Mouse (Mus musculus) limb, embryonic 11.5 days (tissue): ENCODE data around the gene Sec1. TPM values are rescaled to one million over a fixed set of nuclear protein-coding genes. Genes with fewer than 3 reads are reported as not detected.

ENCODE experiments used
- ATAC-seq: fragments of 200-750 bp; cut with Nextera tagmentation; 2 replicates; pipeline ENCODE4 v1.8.0; 2017; ENCODE audit warnings: low read depth; ENCODE audit not compliant: insufficient number of reproducible peaks, low FRiP score, low TSS enrichment
- DNase-seq: peaks from one replicate; pipeline ENCODE4 v3.0.0-alpha.2; 2015; ENCODE audit warnings: low spot score
- H3K27ac ChIP-seq: fragments of 300-500 bp; sonication (generic); replicated peaks from 2 replicates; pipeline ENCODE4 v1.5.1; 2014; ENCODE audit warnings: low read depth, mild to moderate bottlenecking, low read length
- H3K27me3 ChIP-seq: fragments of 300-500 bp; sonication (generic); 2 replicates; pipeline ENCODE4 v1.6.1; 2014; ENCODE audit warnings: mild to moderate bottlenecking, low read length, mixed read lengths; ENCODE audit not compliant: control insufficient read depth, insufficient read depth
- H3K36me3 ChIP-seq: fragments of 300-500 bp; sonication (generic); 2 replicates; pipeline ENCODE4 v1.6.1; 2014; ENCODE audit warnings: mild to moderate bottlenecking, low read length, moderate library complexity, mixed read lengths; ENCODE audit not compliant: control insufficient read depth, insufficient read depth
- H3K4me1 ChIP-seq: fragments of 300-500 bp; sonication (generic); 2 replicates; pipeline ENCODE4 v1.6.1; 2014; ENCODE audit warnings: low read length, mixed read lengths; ENCODE audit not compliant: control insufficient read depth, insufficient read depth
- H3K4me2 ChIP-seq: fragments of 300-500 bp; sonication (generic); 2 replicates; pipeline ENCODE4 v1.6.1; 2014; ENCODE audit warnings: low read depth, mild to moderate bottlenecking, moderate library complexity; ENCODE audit not compliant: severe bottlenecking
- H3K4me3 ChIP-seq: fragments of 300-500 bp; sonication (generic); 2 replicates; pipeline ENCODE4 v1.5.1; 2014; ENCODE audit warnings: low read depth, low read length
- H3K9ac ChIP-seq: fragments of 300-500 bp; sonication (generic); 2 replicates; pipeline ENCODE4 v1.6.1; 2014; ENCODE audit warnings: mild to moderate bottlenecking, low read length
- H3K9me3 ChIP-seq: fragments of 300-500 bp; sonication (generic); 2 replicates; pipeline ENCODE4 v1.6.1; 2016; ENCODE audit warnings: low read length; ENCODE audit not compliant: control insufficient read depth
- WGBS: fragments of 180-500 bp; shearing (Covaris S2); extraction: QIAGEN DNeasy Blood & Tissue Kit; methylation state at CpG from one replicate; pipeline ENCODE4 v1.1.7; 2014; 5-methylcytosine and 5-hydroxymethylcytosine counted together
- polyA plus RNA-seq: library from polyadenylated mRNA; unstranded; fragments of >200 nt; fragmentation: Nextera tagmentation; extraction: Ambion mirVana; gene quantifications from 2 replicates; pipeline ENCODE4 v1.2.1, GENCODE M21; 2014

Sec1 gene
- polyA plus RNA-seq, 1 experiment from 2014 or later: 0.37 TPM

DNA sequence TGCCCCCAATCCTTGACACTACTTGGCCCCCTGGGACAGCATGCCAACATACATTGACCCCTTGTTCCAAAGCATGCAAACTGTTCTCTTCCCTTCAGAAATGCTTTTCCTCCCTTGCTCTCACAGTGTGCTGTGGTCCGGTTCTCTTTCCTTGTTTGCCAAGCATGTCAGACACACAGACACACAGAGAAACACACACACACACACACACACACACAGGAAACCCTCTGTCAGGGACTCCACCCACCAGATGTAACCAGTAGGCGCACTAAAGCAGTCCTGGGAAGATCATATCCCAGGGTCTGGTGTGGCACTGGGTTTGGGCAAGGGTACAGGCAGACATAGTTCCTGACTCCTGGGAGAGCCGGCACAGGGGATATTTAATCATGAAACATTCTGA, 7.4 kb downstream of the Sec1 start:
- 85% methylated on average over 3 of the region's 3 CpGs for WGBS
- no peaks in the 10 kb centered on the region for H3K36me3 ChIP-seq
- no peaks in the 10 kb centered on the region for H3K27me3 ChIP-seq
- H3K4me1 ChIP-seq: peaks cover 5% of the 10 kb centered on the region
- ATAC-seq: no peak
- no peak overlapping the region for H3K9ac ChIP-seq
- H3K4me2 ChIP-seq: no peak overlapping the region
- DNase-seq: no peak
- no peak overlapping the region for H3K4me3 ChIP-seq
- no peak overlapping the region for H3K27ac ChIP-seq
- no peaks in the 10 kb centered on the region for H3K9me3 ChIP-seq

GRCm38 (mm10) chr7:45685811-45686210, 8.4 kb downstream of the Sec1 start:
- no peak for ATAC-seq
- no peak for DNase-seq
- Histone ChIP-seq H3K4me1 (peaks cover 5% of the 10 kb centered on the region), H3K4me3 (no peak overlapping the region), H3K9ac (0 out of 2 replicates have a peak overlapping the region, but pooled peaks have one; percentile 27), H3K4me2 (0 out of 2 replicates have a peak overlapping the region, but pooled peaks have one; percentile 17), H3K9me3 (no peaks in the 10 kb centered on the region), H3K27ac (no peak overlapping the region), H3K27me3 (no peaks in the 10 kb centered on the region), H3K36me3 (no peaks in the 10 kb centered on the region)
- 33% methylated on average over 10 of the region's 10 CpGs for WGBS

DNA sequence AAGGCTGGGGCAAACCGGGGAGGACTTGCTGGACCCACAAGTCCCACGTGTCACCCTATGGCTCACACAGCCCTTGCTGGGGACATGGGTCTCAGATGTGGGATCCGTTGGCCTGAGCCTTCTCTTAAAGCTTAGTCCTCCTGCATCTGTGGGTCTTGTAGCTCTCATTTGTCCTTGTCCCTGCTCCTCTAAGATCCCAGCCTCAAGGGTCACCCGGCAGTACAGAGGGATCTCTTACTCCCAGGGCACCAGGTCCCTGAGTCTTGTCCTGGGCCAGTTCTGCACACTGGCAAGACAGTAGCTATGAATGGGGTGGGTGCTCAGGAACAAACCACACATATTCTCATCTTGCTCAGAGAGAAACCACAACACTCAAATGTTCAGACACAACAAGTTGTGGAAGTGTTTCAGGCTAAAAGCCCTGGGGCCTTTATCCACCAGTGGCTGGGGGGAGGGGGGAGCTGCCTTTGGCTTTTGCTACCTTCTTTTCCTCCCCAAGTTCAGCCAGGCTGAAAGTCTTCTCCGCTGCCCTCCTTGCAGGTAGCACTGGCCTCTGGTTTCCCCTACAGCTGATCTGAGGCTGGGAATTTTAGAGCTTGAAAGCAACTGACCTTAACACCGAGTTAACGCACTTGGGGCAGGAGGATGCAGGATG, 10.7 kb downstream of the Sec1 start, which contains the start of gene Ntn5:
Gene Ntn5 (plus strand): TSS at position 627 of the 655 bp plus-strand sequence.
- WGBS: 70% methylated on average over 7 of the region's 7 CpGs
- peaks cover 5% of the 10 kb centered on the region for H3K4me1 ChIP-seq

DNA sequence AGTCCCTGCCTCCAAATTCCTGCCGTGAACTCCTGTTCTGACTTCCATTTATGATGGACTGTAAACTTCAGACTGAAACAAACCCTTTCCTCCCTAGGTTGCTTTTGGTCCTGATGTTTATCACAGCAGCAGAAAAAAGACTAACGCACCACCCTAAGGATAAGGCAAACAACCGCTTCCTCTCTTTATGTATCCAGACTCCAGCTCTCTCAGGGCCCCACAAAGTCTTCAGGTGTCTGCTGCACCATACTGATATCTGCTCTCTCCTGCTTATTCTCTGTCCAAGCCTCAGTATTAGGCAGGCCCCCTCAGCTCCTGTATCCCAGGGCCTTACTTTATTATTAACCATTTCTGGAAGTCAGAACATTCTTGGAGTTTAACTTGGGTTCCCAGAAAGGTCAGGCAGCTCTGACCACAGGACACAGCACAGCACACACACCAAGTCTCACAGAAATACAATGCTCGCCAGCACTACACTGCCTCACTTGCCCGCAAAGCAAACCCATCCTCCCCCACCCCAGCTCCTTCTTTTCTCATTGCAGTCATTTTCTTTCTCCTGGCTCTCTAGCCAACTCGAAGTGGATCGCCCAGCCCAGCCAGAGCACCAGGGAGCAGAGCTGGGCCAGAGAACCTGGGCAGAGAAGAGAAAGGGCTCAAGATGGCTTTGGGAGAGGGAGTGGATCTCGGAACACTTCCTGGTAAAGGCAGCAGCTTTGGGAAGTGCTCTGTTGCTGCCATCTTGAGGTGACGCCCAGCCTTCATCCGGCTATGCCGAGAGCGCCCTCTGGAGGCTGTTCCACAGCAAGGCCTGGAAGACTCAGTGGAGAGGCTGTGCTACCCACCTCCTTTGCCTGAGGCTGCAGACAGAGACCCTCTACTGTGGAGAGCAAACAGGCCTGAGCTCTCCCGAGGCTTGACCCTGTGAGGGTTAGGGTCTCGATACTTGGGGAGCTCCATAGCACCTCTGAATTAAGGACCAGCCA, 11.8 kb downstream of the Sec1 start:
- H3K36me3 ChIP-seq: no peaks in the 10 kb centered on the region
- 34% methylated on average over 14 of the region's 14 CpGs for WGBS
- peaks cover 5% of the 10 kb centered on the region for H3K4me1 ChIP-seq
- H3K9ac ChIP-seq: peak overlapping the region; percentile 45; the same call in 1 of the 2 replicates
- H3K9me3 ChIP-seq: no peaks in the 10 kb centered on the region
- H3K27ac ChIP-seq: no peak overlapping the region
- peak; percentile 97 for DNase-seq
- H3K27me3 ChIP-seq: no peaks in the 10 kb centered on the region
- peak overlapping the region; percentile 2; the same call in 1 of the 2 replicates for H3K4me2 ChIP-seq
- ATAC-seq: peak; percentile 56
- no peak overlapping the region for H3K4me3 ChIP-seq

More for the DNA sequence above, 10.7 kb downstream of the Sec1 start, which contains the start of gene Ntn5:
- H3K27me3 ChIP-seq: no peaks in the 10 kb centered on the region
- H3K4me3 ChIP-seq: no peak within 1 kb of the TSS
- ATAC-seq (no peak), DNase-seq (no peak)
- H3K27ac ChIP-seq: no peak within 1 kb of the TSS
- no peak within 1 kb of the TSS for H3K9ac ChIP-seq
- no peaks in the 10 kb centered on the region for H3K36me3 ChIP-seq
- H3K9me3 ChIP-seq: no peaks in the 10 kb centered on the region
- no peak within 1 kb of the TSS for H3K4me2 ChIP-seq

GRCm38 (mm10) chr7:45681046-45681736, 13.0 kb downstream of the Sec1 start:
- H3K4me2 ChIP-seq: no peak overlapping the region
- H3K36me3 ChIP-seq: no peaks in the 10 kb centered on the region
- H3K4me1 ChIP-seq: peaks cover 3% of the 10 kb centered on the region
- WGBS: 86% methylated on average over 8 of the region's 8 CpGs
- no peak overlapping the region for H3K27ac ChIP-seq
- H3K9ac ChIP-seq: no peak overlapping the region
- H3K9me3 ChIP-seq: no peaks in the 10 kb centered on the region
- no peaks in the 10 kb centered on the region for H3K27me3 ChIP-seq
- ATAC-seq: no peak
- no peak for DNase-seq
- no peak overlapping the region for H3K4me3 ChIP-seq

DNA sequence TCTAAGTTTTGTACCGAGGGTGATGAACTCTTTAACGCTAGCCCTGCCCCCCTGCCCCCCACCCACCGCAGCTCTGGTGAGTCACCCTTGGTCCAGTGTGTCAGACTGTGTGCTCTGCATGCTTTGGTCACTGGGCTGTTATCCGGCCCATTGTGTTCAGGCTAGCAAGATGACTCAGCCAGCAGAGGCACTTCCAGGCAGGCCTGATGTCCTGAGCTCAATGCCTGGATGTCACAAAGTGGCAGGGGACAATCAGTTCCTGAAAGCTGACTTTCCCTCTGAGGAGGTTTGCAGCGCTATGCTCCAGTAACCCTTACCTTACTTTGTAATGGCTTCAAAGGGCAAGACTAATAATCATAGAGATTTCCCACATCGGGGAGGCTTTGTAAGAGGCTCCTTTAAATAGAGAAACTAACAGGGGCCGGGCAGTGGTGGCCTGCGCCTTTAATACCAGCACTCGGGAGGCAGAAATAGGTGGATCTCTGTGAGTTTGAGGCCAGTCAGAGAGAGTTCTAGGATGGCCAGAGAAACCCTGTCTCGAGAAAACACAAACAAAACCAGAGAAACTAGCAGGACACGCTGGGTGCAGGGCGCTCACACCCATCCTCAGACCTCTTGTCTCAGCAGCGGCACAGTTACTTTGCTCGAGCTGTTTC, 14.1 kb downstream of the Sec1 start:
- no peak for ATAC-seq
- no peaks in the 10 kb centered on the region for H3K4me1 ChIP-seq
- H3K9ac ChIP-seq: no peak overlapping the region
- H3K4me3 ChIP-seq: no peak overlapping the region
- H3K36me3 ChIP-seq: no peaks in the 10 kb centered on the region
- no peak overlapping the region for H3K4me2 ChIP-seq
- WGBS: 81% methylated on average over 14 of the region's 14 CpGs
- H3K27me3 ChIP-seq: no peaks in the 10 kb centered on the region
- DNase-seq: no peak
- H3K9me3 ChIP-seq: no peaks in the 10 kb centered on the region
- no peak overlapping the region for H3K27ac ChIP-seq

DNA sequence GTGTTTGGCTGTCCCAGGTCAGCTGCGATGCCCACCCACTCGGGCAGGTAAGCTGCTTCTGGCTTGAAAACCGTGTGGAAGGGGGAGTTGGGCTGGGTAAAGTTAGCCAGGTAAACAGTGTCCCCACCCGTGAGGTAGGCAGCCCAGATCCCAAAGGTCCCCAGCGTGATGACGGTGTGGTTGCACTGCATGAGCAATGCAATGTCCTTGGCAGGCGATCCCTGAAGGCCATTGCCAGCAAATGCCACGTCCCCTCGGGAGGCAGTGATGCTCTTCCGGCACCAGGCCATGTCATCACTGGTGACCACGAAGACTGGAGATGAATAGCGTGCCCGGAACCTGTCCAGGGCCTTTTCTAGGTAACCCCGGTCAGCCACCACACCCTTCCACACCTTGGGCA, 15.7 kb downstream of the Sec1 start:
- no peak overlapping the region for H3K27ac ChIP-seq
- no peaks in the 10 kb centered on the region for H3K9me3 ChIP-seq
- WGBS: 93% methylated on average over 14 of the region's 14 CpGs
- H3K4me2 ChIP-seq: no peak overlapping the region
- H3K27me3 ChIP-seq: no peaks in the 10 kb centered on the region
- DNase-seq (no peak), ATAC-seq (no peak)
- no peak overlapping the region for H3K4me3 ChIP-seq
- no peak overlapping the region for H3K9ac ChIP-seq
- H3K36me3 ChIP-seq: no peaks in the 10 kb centered on the region
- H3K4me1 ChIP-seq: no peaks in the 10 kb centered on the region
